Mouse (Mus musculus): ENCODE results near the gene Tdpoz2. TPM values are rescaled to one million over a fixed set of nuclear protein-coding genes. Genes with fewer than 3 reads are reported as not detected.

Tdpoz2 gene
- not detected in 2 replicates for polyA plus RNA-seq (2021; fragmentation: Nextera tagmentation)
- long read RNA-seq, experiment 1, result 0 reads
- long read RNA-seq, experiment 2, result 0 reads

DNA sequence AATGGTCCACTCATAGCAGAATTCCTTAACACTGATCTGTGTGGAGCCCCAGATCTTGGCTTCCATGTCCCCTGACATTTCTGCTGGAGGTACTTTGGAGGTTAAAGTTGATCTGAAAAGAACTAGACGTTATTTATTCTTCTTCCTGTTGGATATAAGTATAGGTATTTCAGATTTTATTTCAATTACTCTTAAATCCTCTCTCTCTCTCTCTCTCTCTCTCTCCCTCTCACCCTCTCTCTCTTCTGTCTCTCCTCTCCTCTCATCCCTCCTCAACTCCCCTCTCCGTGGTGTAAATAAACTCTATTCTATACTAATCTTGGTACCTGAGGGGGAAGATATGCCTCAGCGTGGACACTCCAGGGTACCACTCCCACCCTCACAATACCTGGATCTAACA, at the start of gene Tdpoz2:
TSS of gene Tdpoz2 (minus strand) at position 101 of the 400 bp plus-strand sequence.

DNA sequence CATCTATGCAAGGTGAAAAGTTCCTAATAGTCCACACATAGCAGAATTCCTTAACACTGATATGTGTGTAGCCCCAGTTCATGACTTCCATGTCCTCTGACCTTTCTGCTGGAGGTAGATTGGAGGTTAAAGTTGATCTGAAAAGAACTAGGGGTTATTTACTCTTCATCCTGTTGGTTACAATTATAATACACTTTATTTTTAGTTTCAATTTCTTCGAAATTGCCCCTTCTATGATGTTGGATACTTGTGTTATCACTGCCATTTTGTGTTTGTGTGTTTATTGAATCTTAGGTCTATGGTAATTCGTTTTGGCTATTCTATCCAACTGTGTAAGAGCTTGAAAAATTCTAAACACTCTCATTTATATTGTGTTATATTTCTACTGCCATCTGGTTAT, 40.5 kb upstream of the Tdpoz2 start, which contains the start of gene Gm37596:
TSS of gene Gm37596 (minus strand) at position 101 of the 400 bp plus-strand sequence.

GRCm38 (mm10) chr3:93676210-93676609, 23.7 kb upstream of the Tdpoz2 start, which contains the start of gene Tdpoz1:
Gene Tdpoz1, minus strand, starts transcription at chr3:93676310.

Other genes starting within 250 kb of the Tdpoz2 start
- 1.0 and 1.2 TPM in 2 replicates for gene Tchh, start 210.4 kb downstream of the Tdpoz2 start, polyA plus RNA-seq (2021; fragmentation: Nextera tagmentation)
- not detected in 2 replicates for gene Tchhl1, start 183.9 kb downstream of the Tdpoz2 start, polyA plus RNA-seq (2021; fragmentation: Nextera tagmentation)
- gene S100a11, start 132.2 kb downstream of the Tdpoz2 start, polyA plus RNA-seq (2021; fragmentation: Nextera tagmentation), result 27.8 and 28.4 TPM in 2 replicates
- 88.6 and 91.8 TPM in 2 replicates for gene S100a10, start 97.6 kb downstream of the Tdpoz2 start, polyA plus RNA-seq (2021; fragmentation: Nextera tagmentation)
- gene Tdpoz1, start 23.6 kb upstream of the Tdpoz2 start, polyA plus RNA-seq (2021; fragmentation: Nextera tagmentation), result not detected in 2 replicates
- gene Gm37596, start 40.4 kb upstream of the Tdpoz2 start, polyA plus RNA-seq (2021; fragmentation: Nextera tagmentation), result not detected in 2 replicates
- gene Gm5773, start 120.3 kb upstream of the Tdpoz2 start, polyA plus RNA-seq (2021; fragmentation: Nextera tagmentation), result not detected in 2 replicates
- not detected in 2 replicates for gene Tdpoz4, start 143.7 kb upstream of the Tdpoz2 start, polyA plus RNA-seq (2021; fragmentation: Nextera tagmentation)
- gene Tdpoz3, start 173.3 kb upstream of the Tdpoz2 start, polyA plus RNA-seq (2021; fragmentation: Nextera tagmentation), result not detected in 2 replicates